ENCODE assay signal across 14 mouse cellular contexts in the genomic region with DNA sequence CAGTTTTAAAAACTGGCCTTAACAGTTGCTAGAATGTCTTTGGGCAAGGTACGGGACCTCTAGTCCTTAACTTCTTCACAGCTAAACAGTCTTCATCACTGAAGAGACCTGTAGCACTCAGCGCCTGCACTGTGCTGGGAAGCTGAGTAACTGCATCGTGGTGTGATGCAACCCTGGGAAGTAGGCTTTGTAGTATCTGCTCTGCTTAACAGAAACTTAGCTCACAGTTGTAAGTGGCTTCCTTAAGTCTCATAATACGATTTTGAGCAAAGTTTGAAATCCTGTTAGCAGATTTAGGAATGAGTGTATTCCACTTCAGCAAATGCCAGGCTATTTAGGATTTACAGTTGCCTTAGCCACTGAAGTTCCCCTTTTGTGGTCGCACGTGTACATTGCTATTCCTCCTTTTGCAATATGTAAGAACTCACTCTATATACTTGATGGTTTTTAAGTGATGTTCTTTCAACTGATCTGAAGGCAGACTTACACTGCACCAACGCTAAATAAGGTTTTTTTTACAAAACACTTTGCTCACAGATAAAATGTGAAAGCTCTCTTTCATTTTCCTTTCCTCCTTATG.
DNase-seq lines count a peak whose midpoint lies in the region.
"Had no signal": no experiment of that assay in that cellular context is flagged by ENCODE, and none has a peak within 500 bp of the region (broad histone marks: within the 10 kb centered on the region; RNA-seq: fewer than 3 reads in every experiment).

No protein-coding gene starts in this region.

- intact Hi-C loops in left cerebral cortex, postnatal 14 days (cut with DNase I), result loop anchor here (5.0 kb wide), 1 partner anchor 88 kb away; no protein-coding TSS in a partner anchor

- DNase-seq in spleen, postnatal 36 days (ENCODE audit: low spot score in 2 of 2), result peak; percentile 11 to 17
- no peak for DNase-seq in spleen, adult 12 weeks (ENCODE audit: low spot score)
- peak; percentile 61 for DNase-seq in MEL-GATA-1-ER (ENCODE audit: extremely low read depth, low read depth)
- peak; percentile 42 for DNase-seq in lung, postnatal 36 days
- no peak for DNase-seq in testis, postnatal 14 days (ENCODE audit: low spot score)
- no peak for DNase-seq in embryo, embryonic 10.5 days (ENCODE audit: low spot score)
- no peak for DNase-seq in left cerebral cortex, postnatal 14 days (ENCODE audit: low spot score in 2 of 2)
- DNase-seq: adrenal gland, postnatal 14 days; cerebellum, adult 9-11 months; heart, adult 2 months; kidney, adult 18-20 months; kidney, postnatal 25 days; liver, embryonic 13.5 days; right cerebral cortex, adult 18-20 months had no signal

Comparison
In these comparisons a context has a peak if more than half of its experiments do, and no peak if none do; other contexts are left out.
1. DNase-seq: peak in spleen, postnatal 36 days (2 of 2), MEL-GATA-1-ER (single experiment) and lung, postnatal 36 days (single experiment); none in spleen, adult 12 weeks (single experiment), testis, postnatal 14 days (single experiment), embryo, embryonic 10.5 days (single experiment) and left cerebral cortex, postnatal 14 days (0 of 2).